Mouse (Mus musculus) cerebellum, adult 2 months (tissue): Measurements from ENCODE around the gene Arhgap24. TPM values are rescaled to one million over a fixed set of nuclear protein-coding genes. Genes with fewer than 3 reads are reported as not detected.
A peak's percentile ranks its signal among the peaks of the same experiment; 100 is the strongest.

Experiments
- DNase-seq, 2 experiments: peaks; one replicate each; pipeline ENCODE4 v3.0.0; 2021
- H3K27ac ChIP-seq: fragments of 200-500 bp; 2 replicates; pipeline ENCODE4 v1.5.1; 2012; ENCODE audit warnings: low read length, control low read depth, inconsistent platforms; ENCODE audit not compliant: insufficient read depth
- H3K27me3 ChIP-seq: fragments of 200-500 bp; 2 replicates; pipeline ENCODE4 v1.6.1; 2012; ENCODE audit warnings: inconsistent platforms, mild to moderate bottlenecking, low read length, moderate library complexity; ENCODE audit not compliant: control insufficient read depth, insufficient read depth
- H3K4me1 ChIP-seq: fragments of 200-500 bp; 2 replicates; pipeline ENCODE4 v1.6.1; 2011; ENCODE audit warnings: low read length; ENCODE audit not compliant: control insufficient read depth, insufficient read depth
- H3K4me3 ChIP-seq: fragments of 200-500 bp; replicated peaks from 2 replicates; pipeline ENCODE3; 2011; ENCODE audit warnings: mild to moderate bottlenecking, low read depth, low read length, control low read depth; ENCODE audit not compliant: insufficient read depth
- CTCF ChIP-seq: fragments of 200-500 bp; IDR thresholded peaks from 2 replicates; pipeline ENCODE4 v1.5.1; 2011; ENCODE audit warnings: low read depth, mild to moderate bottlenecking, control low read depth, low read length, moderate library complexity, borderline replicate concordance; ENCODE audit not compliant: insufficient read depth
- POLR2A ChIP-seq: fragments of 200-500 bp; IDR thresholded peaks from 2 replicates; pipeline ENCODE4 v1.6.1; 2011; ENCODE audit warnings: low read length, control low read depth, borderline replicate concordance; ENCODE audit not compliant: insufficient read depth
- whole genome bisulfite sequencing: fragments of 180-500 bp; shearing (Covaris S2); methylation state at CpG from one replicate; pipeline ENCODE4 v1.1.7; 2018; 5-methylcytosine and 5-hydroxymethylcytosine counted together
- polyA plus RNA-seq: library from polyadenylated mRNA; depleted of rRNA; stranded (reverse); fragments of >200 nt; gene quantifications from 2 replicates; pipeline ENCODE4 v1.2.3, GENCODE M21; 2012

The Arhgap24 gene
- polyA plus RNA-seq, 1 experiment: 11.3 TPM

DNA sequence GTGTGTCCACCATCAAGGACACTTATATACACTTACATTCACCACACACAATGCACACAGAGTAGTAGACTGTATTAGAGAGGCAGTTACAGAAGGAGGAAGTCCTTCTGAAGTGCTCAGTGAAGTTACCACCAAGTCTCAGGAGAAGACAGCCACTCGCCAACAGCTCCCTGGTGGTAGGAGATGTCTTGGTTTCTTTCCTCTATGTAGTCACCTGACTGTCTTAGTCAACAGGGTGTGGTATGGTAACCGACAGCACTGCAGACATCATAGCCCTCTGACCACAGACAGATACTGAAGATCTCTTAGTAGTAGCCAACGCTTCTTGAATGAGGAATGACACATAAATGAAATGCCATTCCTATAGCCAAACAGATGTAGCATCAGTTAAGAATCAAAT is 212.7 kb downstream of the Arhgap24 start:
- TF ChIP-seq CTCF: no peak
- TF ChIP-seq POLR2A: no peak
- no peak for DNase-seq
- Histone ChIP-seq H3K27ac (no peak overlapping the region), H3K4me3 (no peak overlapping the region), H3K4me1 (no peaks in the 10 kb centered on the region), H3K27me3 (no peaks in the 10 kb centered on the region)
- WGBS: 94% methylated on average over 3 of the region's 3 CpGs

DNA sequence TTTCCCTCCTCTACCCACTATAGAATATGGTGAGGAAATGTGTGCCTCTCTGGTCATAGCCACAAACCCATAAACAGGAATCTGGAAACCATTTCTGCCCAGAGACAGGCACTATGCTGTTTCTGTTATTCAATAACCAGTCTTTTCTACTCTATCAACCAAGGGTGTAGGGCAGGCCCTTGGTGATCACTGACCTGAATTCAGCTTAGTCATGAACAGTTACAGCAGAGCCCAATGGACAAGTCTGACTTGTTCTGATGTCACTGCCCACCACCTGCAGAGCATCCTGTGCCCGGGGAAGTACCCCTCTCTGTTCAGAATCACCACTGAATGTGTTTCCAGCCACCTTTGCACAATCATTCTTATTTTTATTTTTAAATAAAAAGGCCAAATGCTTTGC is 216.6 kb downstream of the Arhgap24 start:
- WGBS: 76% methylated on average over 1 of the region's 1 CpGs
- Histone ChIP-seq H3K27ac (no peak overlapping the region), H3K4me3 (no peak overlapping the region), H3K4me1 (no peaks in the 10 kb centered on the region), H3K27me3 (no peaks in the 10 kb centered on the region)
- DNase-seq: no peak
- no peak for TF ChIP-seq CTCF
- no peak for TF ChIP-seq POLR2A

DNA sequence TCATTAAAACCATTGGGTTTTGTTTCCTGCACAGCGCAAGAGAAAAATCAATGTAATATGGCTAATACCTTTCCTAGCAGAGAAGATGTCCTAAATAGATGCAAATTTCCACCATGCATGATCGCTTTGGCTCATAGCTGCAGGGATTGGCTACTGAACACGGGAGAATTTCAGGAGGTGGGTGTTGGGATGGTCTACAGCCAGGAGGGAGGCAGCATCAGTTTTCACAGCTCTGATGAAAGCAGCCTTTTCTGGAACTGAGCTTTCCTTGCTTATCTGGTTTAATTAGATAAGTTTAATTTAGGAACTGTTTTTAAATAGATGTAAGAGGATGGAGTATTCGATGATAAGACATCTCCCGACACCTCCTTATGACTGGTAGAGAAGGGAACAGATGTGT is 217.2 kb downstream of the Arhgap24 start:
- DNase-seq: no peak
- TF ChIP-seq CTCF (no peak), POLR2A (no peak)
- Histone ChIP-seq H3K4me3 (no peak overlapping the region), H3K4me1 (no peaks in the 10 kb centered on the region), H3K27me3 (no peaks in the 10 kb centered on the region), H3K27ac (no peak overlapping the region)
- WGBS: 69% methylated on average over 5 of the region's 5 CpGs

DNA sequence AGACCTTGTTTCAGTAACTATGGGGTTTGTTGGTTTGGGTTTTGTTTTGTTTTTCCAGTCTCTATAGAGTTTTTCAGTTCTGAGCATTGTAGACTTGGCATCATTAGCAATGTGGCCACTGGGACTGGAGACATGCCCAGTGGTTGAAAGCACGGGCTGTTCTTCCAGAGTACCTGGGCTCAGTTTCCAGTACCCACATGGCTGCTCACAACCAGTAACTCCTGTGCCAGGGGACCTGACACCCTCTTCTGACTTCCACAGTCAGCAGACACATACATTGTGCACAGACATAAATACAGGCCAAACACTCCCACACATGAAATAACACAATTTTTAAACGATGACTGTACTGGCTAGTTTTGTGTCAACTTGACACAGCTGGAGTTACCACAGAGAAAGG is 217.7 kb downstream of the Arhgap24 start:
- no peak overlapping the region for H3K4me3 ChIP-seq
- 51% methylated on average over 2 of the region's 2 CpGs for WGBS
- no peak for DNase-seq
- no peaks in the 10 kb centered on the region for H3K27me3 ChIP-seq
- no peak overlapping the region for H3K27ac ChIP-seq
- no peaks in the 10 kb centered on the region for H3K4me1 ChIP-seq
- TF ChIP-seq POLR2A (no peak), CTCF (no peak)

DNA sequence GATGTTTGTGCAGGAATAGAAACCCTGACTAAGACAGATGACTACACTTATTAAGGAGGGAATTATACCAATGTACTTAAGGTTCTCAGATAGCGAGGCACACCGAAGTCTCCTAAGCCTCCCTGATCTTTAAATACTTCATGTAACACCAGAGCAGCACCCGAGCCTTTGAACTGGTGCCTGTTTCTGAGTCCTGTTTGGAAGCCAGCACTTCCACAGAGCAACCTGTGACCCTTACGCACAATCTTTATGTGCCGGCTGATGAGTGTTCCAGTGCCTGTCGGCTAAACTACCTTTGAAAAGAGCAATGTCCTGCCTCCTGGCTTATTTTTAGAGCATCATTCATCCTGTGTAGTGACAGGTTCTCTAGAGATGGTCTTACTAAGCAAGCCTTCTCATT is 221.4 kb downstream of the Arhgap24 start:
- DNase-seq: no peak
- Histone ChIP-seq H3K27ac (no peak overlapping the region), H3K4me3 (no peak overlapping the region), H3K27me3 (no peaks in the 10 kb centered on the region), H3K4me1 (no peaks in the 10 kb centered on the region)
- WGBS: 91% methylated on average over 6 of the region's 6 CpGs
- TF ChIP-seq POLR2A: no peak
- TF ChIP-seq CTCF: no peak

DNA sequence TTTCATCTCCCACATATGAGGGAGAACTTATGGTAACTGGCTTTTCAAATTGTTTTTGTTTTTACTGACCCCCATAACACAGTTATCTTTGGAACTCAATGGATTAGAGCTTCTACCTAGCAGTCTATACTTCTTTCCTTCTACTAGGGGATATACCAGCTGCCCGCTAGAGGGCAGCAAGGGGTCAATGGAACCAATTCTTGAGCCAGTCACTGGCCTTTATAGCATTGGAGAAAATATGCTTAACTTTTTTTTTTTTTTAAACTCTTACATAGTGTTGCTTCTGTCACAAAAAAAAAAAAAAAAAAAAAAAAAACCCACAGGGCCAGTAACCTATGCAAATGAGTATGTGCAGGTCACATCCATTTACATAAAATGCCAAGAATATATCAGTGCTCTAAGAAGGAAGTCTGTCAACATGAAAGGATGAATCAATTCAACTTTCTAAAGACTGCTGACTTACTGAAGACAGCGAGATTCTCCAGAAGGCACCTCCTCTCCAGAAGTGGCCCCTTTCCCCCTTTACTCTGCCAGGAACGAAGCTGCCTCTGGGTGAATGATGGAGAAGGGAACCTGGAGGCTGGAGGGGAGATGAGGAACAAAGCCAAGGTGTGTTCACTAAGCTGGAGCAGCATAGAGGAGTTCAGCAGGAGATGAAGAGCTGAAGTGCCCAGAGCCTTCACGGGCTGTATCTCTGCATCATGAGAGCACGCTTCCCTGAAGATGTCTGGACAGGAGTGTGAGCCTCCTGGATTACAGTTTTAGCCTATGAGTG is 222.3 kb downstream of the Arhgap24 start:
- DNase-seq: peak; percentile 53 to 56
- H3K4me1 ChIP-seq: no peaks in the 10 kb centered on the region
- WGBS: 50% methylated on average over 5 of the region's 5 CpGs
- H3K27me3 ChIP-seq: no peaks in the 10 kb centered on the region
- H3K27ac ChIP-seq: no peak overlapping the region
- TF ChIP-seq CTCF: peak; percentile 65
- TF ChIP-seq POLR2A: no peak
- no peak overlapping the region for H3K4me3 ChIP-seq

DNA sequence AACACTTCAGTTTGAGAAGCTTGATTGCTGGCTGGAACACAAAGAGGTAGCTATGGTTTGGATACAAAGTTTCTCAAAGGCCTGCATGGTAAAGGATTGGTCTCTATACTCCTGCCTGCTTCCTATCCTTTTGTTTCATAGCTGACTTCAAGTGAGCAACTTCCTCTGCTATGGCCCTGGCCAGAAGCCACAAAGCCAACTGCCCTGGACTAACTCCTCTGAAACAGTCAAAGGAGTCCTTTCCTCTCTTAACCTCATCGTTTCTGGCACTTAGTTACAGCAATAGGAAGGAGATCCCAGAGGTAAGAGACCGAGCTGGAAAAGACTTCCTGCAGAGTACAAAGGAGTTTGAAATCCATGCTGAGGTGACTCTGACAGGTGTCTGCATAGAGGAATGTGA is 224.0 kb downstream of the Arhgap24 start:
- H3K4me3 ChIP-seq: no peak overlapping the region
- no peak for DNase-seq
- no peak for TF ChIP-seq CTCF
- TF ChIP-seq POLR2A: no peak
- H3K27ac ChIP-seq: no peak overlapping the region
- H3K4me1 ChIP-seq: no peaks in the 10 kb centered on the region
- H3K27me3 ChIP-seq: no peaks in the 10 kb centered on the region
- WGBS: 33% methylated on average over 2 of the region's 2 CpGs

DNA sequence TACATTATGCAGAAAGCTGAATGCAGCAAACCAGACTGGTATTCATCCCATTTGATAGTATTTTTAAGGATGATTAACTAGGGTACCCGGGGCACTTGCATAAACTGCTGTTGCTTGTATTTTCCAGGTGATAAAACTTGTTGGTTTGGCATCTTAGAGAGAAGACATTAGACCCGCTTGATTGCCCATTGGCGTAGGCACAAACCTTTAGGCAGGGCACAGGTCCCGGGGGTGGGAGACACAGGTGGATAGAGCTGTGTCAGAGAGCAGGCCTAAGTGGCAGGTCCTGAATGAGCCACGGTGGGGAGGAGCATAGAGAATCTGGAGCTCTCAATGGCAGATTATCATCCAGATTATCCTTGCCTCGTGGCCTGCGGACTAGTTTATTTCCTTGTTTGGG is 229.1 kb downstream of the Arhgap24 start:
- Histone ChIP-seq H3K4me1 (no peaks in the 10 kb centered on the region), H3K27ac (no peak overlapping the region), H3K4me3 (no peak overlapping the region), H3K27me3 (no peaks in the 10 kb centered on the region)
- TF ChIP-seq CTCF: no peak
- TF ChIP-seq POLR2A: no peak
- 76% methylated on average over 7 of the region's 7 CpGs for WGBS
- no peak for DNase-seq
